Mouse (Mus musculus): ENCODE data around the gene Tmem53. TPM values are rescaled to one million over a fixed set of nuclear protein-coding genes. Genes with fewer than 3 reads are reported as not detected.

Gene Tmem53
- polyA plus RNA-seq, 1 experiment from 2014 or later: 34.5 TPM

- ATAC-seq (replicated peaks; ENCODE audit: insufficient number of reproducible peaks, insufficient read depth, low FRiP score, low read depth): no peak
These were observed 32.6 kb downstream of the Tmem53 start for GRCm38 (mm10) chr4:117284363-117284762.

GRCm38 (mm10) chr4:117288277-117288926 is 36.7 kb downstream of the Tmem53 start:
- WGBS: 21% methylated on average over 25 of the region's 25 CpGs
- no peaks in the 10 kb centered on the region for H3K9me3 ChIP-seq (replicated peaks)
- H3K27me3 ChIP-seq: no peaks in the 10 kb centered on the region
- ATAC-seq (replicated peaks; ENCODE audit: insufficient number of reproducible peaks, insufficient read depth, low FRiP score, low read depth): no peak
- peak overlapping the region; percentile 85 for H3K4me2 ChIP-seq
- H3K9ac ChIP-seq: peak overlapping the region; percentile 76
- peak overlapping the region; percentile 88 for H3K4me3 ChIP-seq
- peak overlapping the region; percentile 95 for H3K27ac ChIP-seq
- peaks cover 28% of the 10 kb centered on the region for H3K36me3 ChIP-seq
- peaks cover 31% of the 10 kb centered on the region for H3K4me1 ChIP-seq (replicated peaks)

More at GRCm38 (mm10) chr4:117284363-117284762, 32.6 kb downstream of the Tmem53 start:
- H3K4me1 ChIP-seq (replicated peaks): peaks cover 42% of the 10 kb centered on the region
- WGBS: 48% methylated on average over 4 of the region's 4 CpGs
- H3K4me2 ChIP-seq: no peak overlapping the region
- no peak overlapping the region for H3K4me3 ChIP-seq
- H3K36me3 ChIP-seq: peaks cover 38% of the 10 kb centered on the region
- H3K27me3 ChIP-seq: no peaks in the 10 kb centered on the region
- H3K9ac ChIP-seq: no peak overlapping the region
- H3K9me3 ChIP-seq (replicated peaks): no peaks in the 10 kb centered on the region
- H3K27ac ChIP-seq: no peak overlapping the region

- WGBS: 1% methylated on average over 57 of the region's 80 CpGs
- H3K36me3 ChIP-seq: peaks cover 28% of the 10 kb centered on the region
- peak overlapping the region; percentile 76 for H3K9ac ChIP-seq
- H3K9me3 ChIP-seq (replicated peaks): no peaks in the 10 kb centered on the region
- peaks cover 24% of the 10 kb centered on the region for H3K4me1 ChIP-seq (replicated peaks)
- no peaks in the 10 kb centered on the region for H3K27me3 ChIP-seq
- peak overlapping the region; percentile 85 for H3K4me2 ChIP-seq
- peak overlapping the region; percentile 95 for H3K27ac ChIP-seq
- peak overlapping the region; percentile 88 for H3K4me3 ChIP-seq
- peak; percentile 91 for ATAC-seq (replicated peaks; ENCODE audit: insufficient number of reproducible peaks, insufficient read depth, low FRiP score, low read depth)
These were observed 37.4 kb downstream of the Tmem53 start for GRCm38 (mm10) chr4:117288927-117289801.

- Histone ChIP-seq H3K9ac (no peak overlapping the region), H3K4me2 (no peak overlapping the region)
These were observed 39.9 kb downstream of the Tmem53 start for GRCm38 (mm10) chr4:117291696-117292095.

GRCm38 (mm10) chr4:117296849-117297593 is 45.3 kb downstream of the Tmem53 start:
- H3K4me1 ChIP-seq (replicated peaks): no peaks in the 10 kb centered on the region
- H3K4me3 ChIP-seq: no peak overlapping the region
- no peak overlapping the region for H3K4me2 ChIP-seq
- peaks cover 33% of the 10 kb centered on the region for H3K27me3 ChIP-seq
- no peaks in the 10 kb centered on the region for H3K9me3 ChIP-seq (replicated peaks)
- no peaks in the 10 kb centered on the region for H3K36me3 ChIP-seq
- H3K9ac ChIP-seq: no peak overlapping the region
- WGBS: 80% methylated on average over 19 of the region's 19 CpGs
- no peak for ATAC-seq (replicated peaks; ENCODE audit: insufficient number of reproducible peaks, insufficient read depth, low FRiP score, low read depth)
- no peak overlapping the region for H3K27ac ChIP-seq

More at GRCm38 (mm10) chr4:117291696-117292095, 39.9 kb downstream of the Tmem53 start:
- WGBS: 75% methylated on average over 2 of the region's 2 CpGs
- H3K27me3 ChIP-seq: peaks cover 4% of the 10 kb centered on the region; the same call in 1 of the 2 replicates
- no peak for ATAC-seq (replicated peaks; ENCODE audit: insufficient number of reproducible peaks, insufficient read depth, low FRiP score, low read depth)
- H3K4me3 ChIP-seq: no peak overlapping the region
- H3K4me1 ChIP-seq (replicated peaks): peaks cover 11% of the 10 kb centered on the region
- no peak overlapping the region for H3K27ac ChIP-seq
- peaks cover 4% of the 10 kb centered on the region; the same call in 1 of the 2 replicates for H3K36me3 ChIP-seq
- H3K9me3 ChIP-seq (replicated peaks): no peaks in the 10 kb centered on the region

- H3K4me1 ChIP-seq (replicated peaks): no peaks in the 10 kb centered on the region; the same call in 1 of the 2 replicates
- no peak overlapping the region for H3K4me2 ChIP-seq
- no peaks in the 10 kb centered on the region for H3K36me3 ChIP-seq
- ATAC-seq (replicated peaks; ENCODE audit: insufficient number of reproducible peaks, insufficient read depth, low FRiP score, low read depth): no peak
- WGBS: 80% methylated on average over 9 of the region's 9 CpGs
- no peak overlapping the region for H3K27ac ChIP-seq
- no peak overlapping the region for H3K9ac ChIP-seq
- H3K27me3 ChIP-seq: peaks cover 40% of the 10 kb centered on the region
- no peak overlapping the region for H3K4me3 ChIP-seq
- no peaks in the 10 kb centered on the region for H3K9me3 ChIP-seq (replicated peaks)
These were observed 46.1 kb downstream of the Tmem53 start for GRCm38 (mm10) chr4:117297819-117298218.

- Histone ChIP-seq H3K27ac (no peak overlapping the region), H3K4me3 (no peak overlapping the region), H3K4me1 (replicated peaks) (peaks cover 13% of the 10 kb centered on the region), H3K27me3 (peaks cover 62% of the 10 kb centered on the region), H3K4me2 (no peak overlapping the region), H3K36me3 (no peaks in the 10 kb centered on the region), H3K9me3 (replicated peaks) (no peaks in the 10 kb centered on the region), H3K9ac (no peak overlapping the region)
- 74% methylated on average over 10 of the region's 10 CpGs for WGBS
- ATAC-seq (replicated peaks; ENCODE audit: insufficient number of reproducible peaks, insufficient read depth, low FRiP score, low read depth): no peak
These were observed 48.2 kb downstream of the Tmem53 start for GRCm38 (mm10) chr4:117299921-117300320.

GRCm38 (mm10) chr4:117302027-117302806 is 50.5 kb downstream of the Tmem53 start:
- H3K9ac ChIP-seq: no peak overlapping the region; the same call in 1 of the 2 replicates

GRCm38 (mm10) chr4:117303581-117304238 is 52.0 kb downstream of the Tmem53 start:
- Histone ChIP-seq H3K4me2 (peak overlapping the region; percentile 93), H3K36me3 (no peaks in the 10 kb centered on the region), H3K4me1 (replicated peaks) (peaks cover 13% of the 10 kb centered on the region), H3K4me3 (peak overlapping the region; percentile 53), H3K9me3 (replicated peaks) (no peaks in the 10 kb centered on the region), H3K27me3 (peaks cover 72% of the 10 kb centered on the region), H3K27ac (no peak overlapping the region), H3K9ac (peak overlapping the region; percentile 54)
- 0 out of 2 replicates have a peak, but pooled peaks have one; percentile 20 for ATAC-seq (replicated peaks; ENCODE audit: insufficient number of reproducible peaks, insufficient read depth, low FRiP score, low read depth)
- 16% methylated on average over 30 of the region's 30 CpGs for WGBS

More at GRCm38 (mm10) chr4:117302027-117302806, 50.5 kb downstream of the Tmem53 start:
- ATAC-seq (replicated peaks; ENCODE audit: insufficient number of reproducible peaks, insufficient read depth, low FRiP score, low read depth): no peak
- Histone ChIP-seq H3K27ac (no peak overlapping the region), H3K4me3 (no peak overlapping the region), H3K27me3 (peaks cover 71% of the 10 kb centered on the region), H3K4me1 (replicated peaks) (peaks cover 13% of the 10 kb centered on the region), H3K9me3 (replicated peaks) (no peaks in the 10 kb centered on the region), H3K36me3 (no peaks in the 10 kb centered on the region), H3K4me2 (no peak overlapping the region)
- WGBS: 42% methylated on average over 14 of the region's 14 CpGs

Data from heart, embryonic 15.5 days (tissue).